Mouse (Mus musculus): Measurements from ENCODE around the gene Rgmb. TPM values are rescaled to one million over a fixed set of nuclear protein-coding genes. Genes with fewer than 3 reads are reported as not detected.

Rgmb gene
- polyA plus RNA-seq (2012; rRNA removed): 140 and 187 TPM in 2 replicates

DNA sequence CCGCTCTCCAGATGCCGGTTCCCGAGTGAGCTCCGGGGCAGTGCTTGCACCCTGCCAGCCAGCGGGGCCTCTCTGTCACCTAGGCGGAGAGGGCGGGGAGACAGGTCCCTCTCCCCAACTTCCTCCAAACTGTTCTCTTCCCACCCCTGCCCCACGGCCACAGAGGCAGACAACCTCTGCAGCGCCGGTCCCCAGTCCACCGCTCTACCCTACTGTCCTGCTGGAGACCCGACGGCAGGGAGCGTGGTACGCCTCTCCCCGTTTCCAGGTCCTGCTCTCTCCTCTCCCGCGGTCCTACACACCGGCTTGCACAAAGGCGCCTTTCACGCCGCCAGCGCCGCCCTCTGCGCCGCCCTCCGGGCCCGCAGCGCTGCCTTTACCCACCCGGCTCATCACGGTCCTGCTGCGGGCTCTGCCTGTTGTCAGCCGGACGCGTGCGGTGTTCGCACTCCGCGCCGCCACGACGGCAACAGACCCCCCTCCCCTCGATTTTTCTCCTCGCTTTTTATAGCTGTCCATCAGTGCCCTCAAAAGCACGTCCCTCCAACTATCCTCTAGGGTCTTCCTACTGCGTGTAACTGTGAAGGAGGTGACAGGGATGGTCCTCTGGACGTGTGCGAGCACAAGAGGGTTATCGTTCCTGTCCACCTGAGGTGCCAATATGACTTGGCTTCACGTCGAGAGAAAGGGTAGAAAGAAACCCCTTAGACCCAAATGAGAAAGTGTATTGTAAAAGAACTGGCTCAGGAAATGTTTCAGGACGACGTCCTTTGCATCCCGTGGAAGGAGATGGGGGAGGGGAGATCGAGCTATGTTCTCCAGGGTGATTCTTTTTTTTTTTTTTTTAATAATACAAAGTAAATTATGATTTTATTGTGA, at the start of gene Rgmb:
Gene Rgmb (minus strand): TSS at position 274 of the 879 bp plus-strand sequence.
- peak; percentile 78 for DNase-seq (ENCODE audit: low read depth)
- TF ChIP-seq CTCF (IDR thresholded peaks at IDR 0.05; ENCODE audit: borderline replicate concordance, extremely low read depth, insufficient read depth, insufficient read length) (no peak), POLR2A (IDR thresholded peaks at IDR 0.05; ENCODE audit: borderline replicate concordance, extremely low read depth, insufficient read depth, insufficient read length, poor library complexity, severe bottlenecking) (no peak)

DNA sequence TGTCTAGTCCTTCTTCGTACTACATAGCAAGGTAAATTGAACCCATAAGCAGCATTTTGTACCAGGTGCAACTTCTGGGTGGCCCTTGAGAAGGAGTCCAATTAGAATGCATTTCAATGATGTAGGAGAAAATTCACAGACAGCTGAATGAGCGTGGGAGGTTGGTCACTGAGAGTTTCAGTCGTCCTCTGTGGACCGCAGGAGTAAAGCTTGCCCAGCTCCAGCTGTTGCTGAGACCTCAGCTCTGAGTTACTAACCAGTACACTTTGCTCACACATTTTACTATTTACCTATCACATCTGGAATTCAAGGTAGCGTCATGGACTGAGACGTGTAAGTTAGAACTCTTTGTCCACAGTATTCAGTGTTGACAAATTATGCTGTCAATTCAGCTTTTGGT, 43.9 kb upstream of the Rgmb start:
- no peak for DNase-seq (ENCODE audit: low read depth)
- no peak for TF ChIP-seq POLR2A (IDR thresholded peaks at IDR 0.05; ENCODE audit: borderline replicate concordance, extremely low read depth, insufficient read depth, insufficient read length, poor library complexity, severe bottlenecking)
- TF ChIP-seq CTCF (IDR thresholded peaks at IDR 0.05; ENCODE audit: borderline replicate concordance, extremely low read depth, insufficient read depth, insufficient read length): no peak

DNA sequence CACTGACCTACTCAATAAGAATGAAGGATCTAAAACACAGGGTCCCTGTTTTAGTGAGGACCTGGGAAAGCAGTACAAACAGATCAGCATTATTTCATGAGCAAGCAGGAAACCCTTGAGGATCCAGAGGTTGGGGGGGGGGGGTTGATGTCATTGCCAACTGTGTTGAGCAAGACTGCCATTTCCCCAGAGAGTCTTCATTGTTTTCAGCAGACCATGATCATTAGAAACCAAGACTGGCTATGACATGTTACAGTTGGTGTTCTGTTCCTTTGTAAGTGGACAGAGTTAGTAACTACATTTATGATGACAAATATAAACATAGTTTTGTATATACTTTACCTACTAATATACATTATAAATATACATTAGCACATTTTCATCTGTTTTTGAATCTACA, 41.3 kb upstream of the Rgmb start:
- DNase-seq (ENCODE audit: low read depth): no peak
- TF ChIP-seq POLR2A (IDR thresholded peaks at IDR 0.05; ENCODE audit: borderline replicate concordance, extremely low read depth, insufficient read depth, insufficient read length, poor library complexity, severe bottlenecking) (no peak), CTCF (IDR thresholded peaks at IDR 0.05; ENCODE audit: borderline replicate concordance, extremely low read depth, insufficient read depth, insufficient read length) (no peak)

DNA sequence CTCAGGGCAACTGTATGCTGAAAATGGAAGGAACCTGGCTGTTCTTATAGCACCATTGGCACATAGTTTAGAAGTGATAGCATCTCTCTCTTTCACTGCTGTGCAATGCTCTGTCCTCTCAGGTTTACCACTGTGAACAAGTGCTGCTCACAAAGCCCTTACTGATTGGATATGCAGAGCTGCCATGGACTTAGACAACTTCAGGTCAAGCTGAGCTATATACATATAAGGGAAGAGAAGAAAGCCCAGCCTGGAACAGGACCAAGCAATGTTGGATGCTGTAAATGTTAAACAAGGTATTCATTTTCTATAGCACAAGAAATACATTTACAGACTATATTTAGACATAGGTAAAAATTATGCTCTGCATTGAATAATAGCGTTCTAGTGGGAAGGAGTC, 34.4 kb upstream of the Rgmb start:
- no peak for DNase-seq (ENCODE audit: low read depth)
- TF ChIP-seq CTCF (IDR thresholded peaks at IDR 0.05; ENCODE audit: borderline replicate concordance, extremely low read depth, insufficient read depth, insufficient read length) (no peak), POLR2A (IDR thresholded peaks at IDR 0.05; ENCODE audit: borderline replicate concordance, extremely low read depth, insufficient read depth, insufficient read length, poor library complexity, severe bottlenecking) (no peak)

DNA sequence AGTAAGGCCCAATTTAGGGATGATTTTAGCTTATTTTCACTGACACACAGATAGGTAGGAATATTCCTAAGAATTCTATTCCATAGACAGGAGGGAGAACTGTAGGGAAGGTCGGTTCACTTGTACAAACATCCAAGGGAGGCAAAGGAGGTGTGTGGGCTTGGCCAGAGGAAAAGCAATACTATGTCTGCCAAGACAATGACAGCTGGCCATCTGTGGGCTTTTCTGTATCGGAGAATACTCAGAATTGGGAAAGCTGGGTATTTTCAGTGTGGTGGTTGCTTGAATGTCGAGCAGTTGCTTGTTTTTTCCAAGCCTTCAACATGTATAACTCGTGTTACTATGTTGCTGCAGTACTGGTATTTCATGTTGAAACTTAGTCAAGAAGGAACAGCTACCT, 31.5 kb upstream of the Rgmb start:
- DNase-seq (ENCODE audit: low read depth): peak; percentile 52
- TF ChIP-seq CTCF (IDR thresholded peaks at IDR 0.05; ENCODE audit: borderline replicate concordance, extremely low read depth, insufficient read depth, insufficient read length) (no peak), POLR2A (IDR thresholded peaks at IDR 0.05; ENCODE audit: borderline replicate concordance, extremely low read depth, insufficient read depth, insufficient read length, poor library complexity, severe bottlenecking) (no peak)

DNA sequence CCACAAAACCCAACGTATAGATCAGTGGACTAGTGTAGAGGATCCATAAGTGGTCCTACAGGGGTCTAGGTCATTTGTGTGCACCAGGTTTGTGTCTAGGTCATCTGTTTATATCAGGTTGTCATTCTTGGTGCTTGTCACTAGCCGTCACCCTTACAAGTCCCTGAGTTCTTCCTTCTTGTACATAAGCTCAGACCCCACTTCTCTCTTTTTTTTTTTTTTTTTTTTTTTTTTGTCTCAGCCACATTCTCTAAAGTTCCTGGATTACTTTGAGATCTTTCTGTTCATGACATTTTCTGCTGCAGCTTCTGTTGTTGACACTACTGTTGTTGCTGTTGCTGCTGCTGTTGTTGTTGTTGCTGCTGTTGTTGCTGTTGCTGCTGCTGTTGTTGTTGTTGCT, 22.3 kb upstream of the Rgmb start:
- no peak for DNase-seq (ENCODE audit: low read depth)
- TF ChIP-seq CTCF (IDR thresholded peaks at IDR 0.05; ENCODE audit: borderline replicate concordance, extremely low read depth, insufficient read depth, insufficient read length) (no peak), POLR2A (IDR thresholded peaks at IDR 0.05; ENCODE audit: borderline replicate concordance, extremely low read depth, insufficient read depth, insufficient read length, poor library complexity, severe bottlenecking) (no peak)

DNA sequence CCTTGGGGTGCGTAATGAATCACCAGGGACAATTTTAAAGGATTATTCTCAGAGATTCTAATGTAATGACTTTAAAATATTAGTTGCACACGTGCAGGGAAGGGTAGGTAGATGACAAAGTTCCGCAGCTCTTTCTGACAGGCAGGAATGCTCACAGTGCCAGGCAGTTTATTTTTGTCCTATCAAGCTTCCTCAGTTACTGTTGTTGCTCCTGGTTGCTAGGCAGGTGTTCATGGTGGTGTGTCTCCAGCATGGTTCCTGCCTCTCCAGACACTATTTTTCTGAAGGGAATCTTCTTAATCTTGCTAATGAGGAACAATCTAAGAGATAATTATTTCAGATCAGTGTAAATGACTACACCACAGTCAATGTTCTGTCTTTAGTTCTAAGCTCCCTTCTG, 19.7 kb upstream of the Rgmb start:
- DNase-seq (ENCODE audit: low read depth): no peak
- TF ChIP-seq CTCF (IDR thresholded peaks at IDR 0.05; ENCODE audit: borderline replicate concordance, extremely low read depth, insufficient read depth, insufficient read length) (no peak), POLR2A (IDR thresholded peaks at IDR 0.05; ENCODE audit: borderline replicate concordance, extremely low read depth, insufficient read depth, insufficient read length, poor library complexity, severe bottlenecking) (no peak)

DNA sequence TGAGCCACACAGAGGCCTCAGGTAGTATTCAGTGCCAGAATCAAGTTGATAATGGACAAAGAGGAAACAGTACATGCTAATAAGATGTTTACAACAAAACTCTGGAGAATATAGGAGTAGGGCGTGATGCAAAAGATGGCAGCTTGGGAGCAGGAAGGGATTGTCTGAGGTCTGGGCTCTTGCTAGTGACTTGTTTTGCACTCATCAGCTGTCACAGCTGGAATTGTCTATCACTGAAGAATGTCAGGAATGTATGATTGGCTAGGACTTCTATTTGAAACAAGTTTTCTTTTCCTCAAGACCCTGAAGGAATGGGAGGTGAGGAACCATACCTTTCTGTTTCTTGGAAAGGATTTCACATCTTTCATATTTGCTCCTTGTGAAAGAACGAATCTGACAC, 10.6 kb upstream of the Rgmb start:
- DNase-seq (ENCODE audit: low read depth): no peak
- TF ChIP-seq POLR2A (IDR thresholded peaks at IDR 0.05; ENCODE audit: borderline replicate concordance, extremely low read depth, insufficient read depth, insufficient read length, poor library complexity, severe bottlenecking) (no peak), CTCF (IDR thresholded peaks at IDR 0.05; ENCODE audit: borderline replicate concordance, extremely low read depth, insufficient read depth, insufficient read length) (no peak)

DNA sequence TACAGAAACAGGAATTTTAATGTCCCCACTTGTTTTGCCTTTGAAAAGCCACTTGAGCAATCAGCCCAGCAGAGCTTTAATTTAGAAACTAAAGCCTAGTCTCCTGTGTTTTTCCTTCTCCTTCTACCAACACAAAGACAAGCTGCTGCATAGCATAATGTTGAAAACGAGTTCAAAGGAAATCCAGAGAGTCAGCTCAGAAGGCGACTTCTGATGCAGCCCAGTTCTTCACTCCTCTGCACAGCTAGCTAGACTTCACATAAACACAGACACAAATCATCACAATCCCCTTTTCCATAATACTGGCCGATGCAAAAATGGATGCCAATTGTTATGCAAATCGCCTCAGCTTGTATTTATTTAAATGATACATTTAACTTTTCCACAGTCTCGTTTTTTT, 1.6 kb upstream of the Rgmb start:
- peak; percentile 59 for DNase-seq (ENCODE audit: low read depth)
- no peak for TF ChIP-seq CTCF (IDR thresholded peaks at IDR 0.05; ENCODE audit: borderline replicate concordance, extremely low read depth, insufficient read depth, insufficient read length)
- no peak for TF ChIP-seq POLR2A (IDR thresholded peaks at IDR 0.05; ENCODE audit: borderline replicate concordance, extremely low read depth, insufficient read depth, insufficient read length, poor library complexity, severe bottlenecking)

DNA sequence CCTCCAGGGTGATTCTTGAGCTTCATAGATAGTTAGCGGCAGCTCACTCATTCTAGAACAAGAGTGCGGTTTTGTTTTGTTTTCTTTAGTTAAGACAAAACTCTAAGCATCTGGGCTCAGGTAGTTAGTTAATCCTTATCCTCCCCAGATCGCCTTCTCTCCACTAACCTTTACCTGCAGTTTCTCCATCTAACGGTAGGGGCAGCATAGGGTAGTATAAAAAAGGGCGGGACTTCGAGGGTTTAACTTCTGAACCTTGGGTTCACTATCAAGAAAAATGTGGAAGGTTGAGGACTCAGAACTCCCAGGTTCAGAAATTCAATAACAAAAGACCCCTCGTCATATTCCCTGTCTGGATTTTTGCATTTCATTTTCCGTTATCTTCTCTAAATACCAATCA, 971 bp upstream of the Rgmb start:
- no peak for TF ChIP-seq POLR2A (IDR thresholded peaks at IDR 0.05; ENCODE audit: borderline replicate concordance, extremely low read depth, insufficient read depth, insufficient read length, poor library complexity, severe bottlenecking)
- peak; percentile 61; the same call in 1 of the 2 replicates for TF ChIP-seq CTCF (IDR thresholded peaks at IDR 0.05; ENCODE audit: borderline replicate concordance, extremely low read depth, insufficient read depth, insufficient read length)

DNA sequence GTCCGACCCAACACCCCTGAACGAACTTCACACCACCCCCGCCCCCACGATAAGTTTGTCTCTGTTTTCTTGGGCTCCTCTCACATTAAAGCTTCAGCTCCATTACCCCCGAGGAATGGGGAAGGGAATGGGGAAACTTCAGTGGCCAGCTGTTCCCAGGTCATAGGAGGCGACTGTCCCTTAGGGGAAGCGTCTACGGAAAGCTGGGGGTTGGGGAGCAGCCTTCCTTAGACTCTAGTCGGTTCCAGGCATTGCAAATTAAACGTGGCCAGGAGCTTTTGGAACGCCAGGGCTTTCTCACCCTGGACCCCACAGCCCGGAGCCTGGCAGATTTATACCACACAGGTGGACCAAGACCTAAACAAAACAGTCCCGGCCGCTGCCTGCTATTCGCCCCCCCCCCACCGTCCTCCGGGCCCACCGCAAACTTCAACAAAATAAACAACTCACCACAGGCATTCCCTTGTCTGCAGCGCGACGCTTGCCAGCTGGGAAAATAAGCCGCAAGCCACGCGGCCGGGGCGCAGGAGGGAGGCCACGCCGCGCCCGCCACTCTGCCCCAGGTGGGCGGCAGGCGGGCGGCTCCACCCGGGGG, 571 bp downstream of the Rgmb start:
- TF ChIP-seq CTCF (IDR thresholded peaks at IDR 0.05; ENCODE audit: borderline replicate concordance, extremely low read depth, insufficient read depth, insufficient read length): no peak
- DNase-seq (ENCODE audit: low read depth): peak; percentile 55

More for the DNA sequence above, 971 bp upstream of the Rgmb start:
- peak; percentile 73 for DNase-seq (ENCODE audit: low read depth)
